Mouse (Mus musculus) heart, postnatal 0 days (tissue): Measurements from ENCODE around the gene Prkra.

Experiments
- CTCF ChIP-seq: IDR thresholded peaks from 2 replicates; pipeline ENCODE4 v1.5.1; 2016; ENCODE audit warnings: antibody characterized with exemption, control low read depth, low read depth
- EP300 ChIP-seq: IDR thresholded peaks from 2 replicates; pipeline ENCODE4 v1.6.1; 2016; ENCODE audit warnings: antibody characterized with exemption, low read depth

GRCm38 (mm10) chr2:76592401-76592924 is 55.4 kb downstream of the Prkra start:
- TF ChIP-seq CTCF: no peak
- no peak for TF ChIP-seq EP300
